Mouse (Mus musculus): Measurements from ENCODE around the gene Pdha2.

Pdha2 gene

DNA sequence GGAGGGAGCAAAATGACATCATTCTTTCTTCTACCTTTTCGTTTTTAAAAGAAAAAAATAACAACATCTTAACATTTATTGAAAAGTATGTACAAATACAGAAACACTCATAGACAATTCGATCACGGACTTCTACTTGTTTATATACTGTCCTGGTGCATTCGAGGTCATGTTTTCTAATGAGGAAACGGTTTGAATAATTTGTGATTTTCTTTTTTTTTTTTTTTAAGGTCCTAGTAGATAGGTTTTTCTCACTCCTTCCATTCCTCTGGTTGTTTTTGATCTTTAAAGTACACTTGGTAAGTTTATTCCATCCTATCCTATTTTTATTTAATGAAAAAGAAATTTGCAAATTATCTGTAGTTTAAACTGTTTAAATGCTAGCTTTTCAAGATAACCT is at the start of gene Pdha2:
Gene Pdha2, minus strand, starts transcription at position 101 of the 400 bp plus-strand sequence.
- in situ Hi-C loops (cut with MboI; ENCODE audit: low pct_unique_long_range_greater_than_20kb in 1 of 2, low sequenced_read_pairs in 2 of 2, unreplicated experiment in 1 of 2) = no loop called here

DNA sequence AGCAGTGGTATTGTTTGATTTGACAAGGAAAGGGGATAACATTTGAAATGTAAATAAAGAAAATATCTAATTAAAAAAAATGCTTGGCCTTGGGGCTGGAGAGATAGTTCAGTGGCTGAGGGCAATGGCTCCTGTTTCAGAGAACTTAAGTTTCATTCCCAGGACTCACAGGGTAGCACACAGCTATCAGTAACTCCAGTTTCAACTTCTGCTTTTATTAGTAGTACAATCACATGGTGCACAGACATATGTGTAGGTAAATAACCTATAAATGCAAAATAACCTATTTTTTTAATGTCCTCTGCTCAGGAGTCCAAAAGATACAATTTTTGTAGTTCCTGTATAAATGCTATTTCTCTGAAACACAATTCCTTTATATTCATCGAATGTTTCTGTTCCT is 48.4 kb upstream of the Pdha2 start:
- in situ Hi-C loops (cut with MboI; ENCODE audit: low pct_unique_long_range_greater_than_20kb in 1 of 2, low sequenced_read_pairs in 2 of 2, unreplicated experiment in 1 of 2) = no loop called here

DNA sequence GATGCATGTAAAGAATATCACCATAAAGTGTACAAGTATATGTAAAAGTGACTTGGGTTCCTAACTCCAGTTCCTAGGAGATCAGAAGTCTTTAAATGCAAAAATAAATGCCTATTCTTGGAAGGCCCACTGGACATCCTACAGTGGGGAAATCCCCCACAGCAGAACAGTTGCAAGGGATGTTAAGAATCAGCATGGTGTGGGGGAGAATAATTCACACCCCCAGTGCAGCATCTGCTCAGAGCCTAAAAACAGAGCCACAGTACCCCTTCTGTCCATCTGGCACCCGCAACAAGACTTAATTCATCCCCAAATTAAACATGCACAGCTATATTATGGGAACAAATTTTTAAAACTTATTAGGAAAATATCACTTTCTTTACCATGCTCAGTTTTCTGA is 39.3 kb upstream of the Pdha2 start:
- in situ Hi-C loops (cut with MboI; ENCODE audit: low pct_unique_long_range_greater_than_20kb in 1 of 2, low sequenced_read_pairs in 2 of 2, unreplicated experiment in 1 of 2) = no loop called here

- in situ Hi-C loops (cut with MboI; ENCODE audit: low pct_unique_long_range_greater_than_20kb in 1 of 2, low sequenced_read_pairs in 2 of 2, unreplicated experiment in 1 of 2) = no loop called here
Measured at GRCm38 (mm10) chr3:141244725-141245298, 32.7 kb upstream of the Pdha2 start.

DNA sequence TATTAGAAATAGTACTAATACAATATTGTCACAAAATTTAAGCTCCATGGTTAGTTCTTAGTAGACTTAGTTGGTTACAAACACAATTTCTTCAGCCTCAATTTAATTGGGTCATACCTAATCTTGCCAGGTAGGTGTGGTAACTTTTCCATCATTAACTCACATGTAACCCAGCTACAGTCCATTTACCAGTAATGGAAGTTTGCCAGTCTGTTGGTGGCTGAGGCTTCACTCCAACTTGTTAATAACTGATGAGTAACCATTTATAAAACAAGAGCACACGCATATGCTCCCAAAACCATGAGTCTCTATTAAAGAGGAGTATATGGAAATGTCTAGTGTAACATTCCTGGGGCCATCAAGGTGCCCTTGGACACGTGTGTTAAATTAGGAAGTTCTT is 25.9 kb upstream of the Pdha2 start:
- in situ Hi-C loops (cut with MboI; ENCODE audit: low pct_unique_long_range_greater_than_20kb in 1 of 2, low sequenced_read_pairs in 2 of 2, unreplicated experiment in 1 of 2) = no loop called here

DNA sequence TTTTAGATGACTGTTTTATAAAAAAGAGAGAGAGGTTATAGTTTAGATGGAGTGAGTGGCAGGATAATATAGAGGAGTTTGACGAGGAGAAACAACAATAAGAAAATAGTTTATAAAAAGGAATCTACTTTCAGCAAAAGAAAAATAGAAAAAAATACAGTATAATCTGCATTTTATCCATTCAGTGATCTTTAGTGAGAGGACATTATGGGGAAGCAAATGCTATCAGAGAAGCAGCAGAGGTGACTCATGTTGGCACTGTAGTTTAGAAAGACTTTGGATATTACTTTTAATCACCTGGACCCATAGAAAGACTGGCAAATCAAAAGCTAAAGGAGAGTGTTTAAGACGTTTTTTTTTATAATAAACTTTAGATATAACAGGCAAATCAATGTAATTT is 17.0 kb upstream of the Pdha2 start:
- in situ Hi-C loops (cut with MboI; ENCODE audit: low pct_unique_long_range_greater_than_20kb in 1 of 2, low sequenced_read_pairs in 2 of 2, unreplicated experiment in 1 of 2) = no loop called here

GRCm38 (mm10) chr3:141222339-141222738 is 10.2 kb upstream of the Pdha2 start:
- in situ Hi-C loops (cut with MboI; ENCODE audit: low pct_unique_long_range_greater_than_20kb in 1 of 2, low sequenced_read_pairs in 2 of 2, unreplicated experiment in 1 of 2) = no loop called here

- in situ Hi-C loops (cut with MboI; ENCODE audit: low pct_unique_long_range_greater_than_20kb in 1 of 2, low sequenced_read_pairs in 2 of 2, unreplicated experiment in 1 of 2) = no loop called here
Measured at GRCm38 (mm10) chr3:141218561-141218960, 6.4 kb upstream of the Pdha2 start.

- in situ Hi-C loops (cut with MboI; ENCODE audit: low pct_unique_long_range_greater_than_20kb in 1 of 2, low sequenced_read_pairs in 2 of 2, unreplicated experiment in 1 of 2) = no loop called here
Measured at GRCm38 (mm10) chr3:141216999-141217398, 4.8 kb upstream of the Pdha2 start.

- in situ Hi-C loops (cut with MboI; ENCODE audit: low pct_unique_long_range_greater_than_20kb in 1 of 2, low sequenced_read_pairs in 2 of 2, unreplicated experiment in 1 of 2) = no loop called here
Measured at GRCm38 (mm10) chr3:141216237-141216636, 4.1 kb upstream of the Pdha2 start.

- in situ Hi-C loops (cut with MboI; ENCODE audit: low pct_unique_long_range_greater_than_20kb in 1 of 2, low sequenced_read_pairs in 2 of 2, unreplicated experiment in 1 of 2) = no loop called here
Measured at GRCm38 (mm10) chr3:141214789-141215188, 2.6 kb upstream of the Pdha2 start.

DNA sequence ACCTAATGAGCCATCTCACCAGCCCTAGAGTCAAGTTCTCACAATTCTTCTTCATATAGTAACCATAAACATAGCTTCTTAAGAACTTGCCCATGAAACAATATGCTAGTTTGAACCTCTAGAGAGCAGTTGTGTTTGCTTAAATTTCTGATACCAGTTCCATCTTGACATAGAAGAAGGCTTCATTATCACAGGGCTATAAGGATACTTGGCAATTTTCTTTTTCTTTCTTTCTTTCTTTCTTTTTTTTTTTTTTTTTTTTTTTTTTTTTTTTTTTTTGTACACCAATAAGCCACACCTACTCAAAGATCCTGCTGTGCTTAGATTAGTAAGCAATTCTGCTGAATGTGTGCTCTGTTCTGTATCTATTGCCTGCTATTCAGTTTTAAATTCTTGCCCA is 2.0 kb upstream of the Pdha2 start:
- in situ Hi-C loops (cut with MboI; ENCODE audit: low pct_unique_long_range_greater_than_20kb in 1 of 2, low sequenced_read_pairs in 2 of 2, unreplicated experiment in 1 of 2) = no loop called here

- in situ Hi-C loops (cut with MboI; ENCODE audit: low pct_unique_long_range_greater_than_20kb in 1 of 2, low sequenced_read_pairs in 2 of 2, unreplicated experiment in 1 of 2) = no loop called here
Measured at GRCm38 (mm10) chr3:141211644-141212043, 511 bp downstream of the Pdha2 start.

- in situ Hi-C loops (cut with MboI; ENCODE audit: low pct_unique_long_range_greater_than_20kb in 1 of 2, low sequenced_read_pairs in 2 of 2, unreplicated experiment in 1 of 2) = no loop called here
Measured at GRCm38 (mm10) chr3:141201766-141202165, 10.4 kb downstream of the Pdha2 start.

DNA sequence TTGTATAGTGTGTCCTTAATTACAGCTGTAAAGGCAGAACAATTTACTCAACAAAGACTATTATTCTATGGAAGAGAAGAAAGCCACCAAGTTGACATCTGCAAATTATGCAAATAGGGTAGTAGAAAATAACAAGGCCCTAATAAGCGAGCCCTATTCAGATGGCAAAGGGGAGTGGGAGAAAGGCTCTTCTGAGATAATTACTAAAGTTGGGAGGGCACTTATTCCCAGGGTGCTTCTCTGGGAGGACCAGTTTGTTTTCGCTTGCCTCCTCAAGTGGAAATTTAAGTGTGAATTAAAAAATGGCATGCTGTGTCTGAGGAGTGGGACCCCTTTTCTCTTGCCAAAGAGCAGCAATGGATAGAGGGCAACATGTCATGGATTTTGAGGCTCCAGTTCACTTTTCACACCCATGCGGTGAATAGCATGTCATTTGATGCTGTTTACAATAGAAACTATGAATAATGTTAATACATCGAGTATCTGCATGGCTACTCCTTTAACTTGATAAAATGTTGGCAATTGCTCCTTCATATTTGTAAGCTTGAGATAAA is 14.8 kb downstream of the Pdha2 start:
- in situ Hi-C loops (cut with MboI; ENCODE audit: low pct_unique_long_range_greater_than_20kb in 1 of 2, low sequenced_read_pairs in 2 of 2, unreplicated experiment in 1 of 2) = no loop called here

- in situ Hi-C loops (cut with MboI; ENCODE audit: low pct_unique_long_range_greater_than_20kb in 1 of 2, low sequenced_read_pairs in 2 of 2, unreplicated experiment in 1 of 2) = no loop called here
Measured at GRCm38 (mm10) chr3:141191653-141192052, 20.5 kb downstream of the Pdha2 start.

GRCm38 (mm10) chr3:141190429-141190828 is 21.7 kb downstream of the Pdha2 start:
- in situ Hi-C loops (cut with MboI; ENCODE audit: low pct_unique_long_range_greater_than_20kb in 1 of 2, low sequenced_read_pairs in 2 of 2, unreplicated experiment in 1 of 2) = no loop called here

- in situ Hi-C loops (cut with MboI; ENCODE audit: low pct_unique_long_range_greater_than_20kb in 1 of 2, low sequenced_read_pairs in 2 of 2, unreplicated experiment in 1 of 2) = no loop called here
Measured at GRCm38 (mm10) chr3:141160986-141161385, 51.2 kb downstream of the Pdha2 start.
